Mouse (Mus musculus): Measurements from ENCODE around the gene Brinp2.

DNA sequence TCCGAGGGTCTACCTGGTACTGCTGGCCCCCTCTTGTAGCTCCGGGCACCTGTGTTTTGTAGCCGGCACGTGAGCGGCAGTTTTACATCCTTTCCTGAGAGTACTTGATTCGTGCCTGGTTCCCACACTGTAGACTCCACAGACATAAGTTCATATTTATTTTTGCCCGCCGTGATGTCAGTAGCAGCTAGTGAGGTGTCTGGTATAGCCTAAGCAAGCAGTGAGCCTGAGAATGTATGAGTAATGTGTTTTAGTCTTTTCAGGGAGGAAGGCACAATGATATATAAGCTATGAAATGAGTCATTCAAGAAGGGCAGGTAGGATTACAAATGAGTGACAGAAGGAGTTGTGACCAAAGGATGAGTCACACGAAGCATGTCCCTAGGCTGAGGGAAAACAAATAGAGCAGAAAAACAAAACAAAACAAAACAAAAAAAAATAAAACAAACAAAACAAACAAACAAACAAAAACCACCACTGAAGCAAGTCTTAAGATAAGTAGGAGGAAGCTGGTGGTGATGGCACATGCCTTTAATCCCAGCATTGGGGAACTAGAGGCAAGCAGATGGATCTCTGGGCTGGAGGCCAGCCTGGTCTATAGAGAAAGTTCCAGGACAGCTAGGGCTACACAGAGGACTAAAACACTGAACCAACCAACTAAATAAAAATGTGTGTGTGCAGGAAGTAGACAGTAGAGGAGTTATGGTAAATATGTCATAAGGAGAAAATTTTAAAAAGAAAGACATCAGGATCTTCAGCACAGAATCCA lies 100.0 kb downstream of the Brinp2 start:
- TF ChIP-seq POLR2A (IDR thresholded peaks at IDR 0.05; ENCODE audit: borderline replicate concordance, control insufficient read depth, low read depth, low read length), result no peak
- no peak for TF ChIP-seq CTCF (IDR thresholded peaks at IDR 0.05; ENCODE audit: control insufficient read depth, insufficient read depth, low read length)

Measured in bone marrow, adult 2 months (tissue).